Mouse (Mus musculus): ENCODE results near the gene Brd2.

DNA sequence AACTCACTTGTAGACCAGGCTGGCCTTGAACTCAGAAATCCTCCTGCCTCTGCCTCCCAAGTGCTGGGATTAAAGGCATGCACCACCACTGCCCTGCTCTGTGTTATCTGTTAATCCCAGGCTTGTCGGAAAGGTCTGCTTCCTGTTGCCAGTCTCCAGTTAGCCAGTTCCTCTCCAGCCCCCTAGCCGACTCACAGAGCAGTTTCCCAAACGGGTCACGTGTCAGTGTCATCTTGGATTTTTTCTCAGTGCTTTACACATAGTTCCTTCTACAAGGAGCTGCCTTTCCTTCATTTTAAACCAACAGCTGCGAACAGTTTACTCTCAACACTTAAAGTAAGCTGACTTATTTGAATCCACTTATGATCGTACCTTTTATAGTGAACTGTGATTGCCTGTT lies 2.2 kb upstream of the Brd2 start:
- TF ChIP-seq CHD2 (IDR thresholded peaks at IDR 0.05; ENCODE audit: low read depth, low read length) (no peak), MAFK (IDR thresholded peaks at IDR 0.05; ENCODE audit: insufficient read depth, low read depth, low read length) (no peak)

Data from ES-E14 (cell line).